Mouse (Mus musculus): ENCODE results near the gene Vamp2.

Gene Vamp2

DNA sequence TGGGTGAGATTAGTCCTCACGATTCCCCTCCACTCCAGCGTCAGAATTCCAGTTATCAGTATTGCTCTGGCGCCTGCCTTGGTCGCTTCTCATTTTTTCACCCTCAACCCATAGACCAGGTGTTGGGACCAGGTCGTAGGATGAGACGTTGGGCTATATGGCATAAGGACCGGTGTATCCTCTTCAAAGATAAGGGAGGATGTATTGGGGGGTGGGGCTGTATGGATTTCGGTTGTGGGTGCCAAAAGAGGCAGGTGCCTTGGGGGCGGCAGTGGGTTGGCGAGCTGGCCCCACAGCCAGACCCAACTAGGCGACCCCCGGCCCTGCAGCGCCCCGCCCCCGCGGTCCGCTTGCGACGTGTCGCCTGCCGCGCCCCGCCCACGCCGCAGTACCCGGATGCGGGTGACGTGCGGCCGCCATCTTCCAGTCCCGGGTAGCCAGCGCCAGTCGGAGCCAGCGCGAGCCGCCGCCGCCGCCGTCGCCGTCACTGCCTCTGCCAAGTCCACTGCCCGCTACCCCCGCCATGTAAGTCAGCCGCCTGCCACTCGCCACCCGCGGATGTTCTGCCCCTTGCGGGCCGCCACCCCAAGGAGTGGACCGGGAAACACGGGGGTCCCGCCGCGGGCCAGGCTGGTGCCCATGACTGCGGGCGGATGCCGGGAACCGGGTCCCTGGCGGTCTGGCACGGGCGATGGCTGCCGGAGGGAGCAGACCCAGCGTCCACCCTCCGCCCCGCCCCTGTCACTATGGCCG, at the start of gene Vamp2:
Gene Vamp2 (plus strand): TSS at position 388 of the 753 bp plus-strand sequence.
- peak; percentile 91 for DNase-seq (ENCODE audit: low read depth, low spot score)

GRCm38 (mm10) chr11:69045531-69046394, 42.5 kb upstream of the Vamp2 start, which contains the start of gene Aurkb:
Gene Aurkb (plus strand): TSS chr11:69045647.
- DNase-seq (ENCODE audit: low read depth, low spot score) = peak; percentile 93

DNA sequence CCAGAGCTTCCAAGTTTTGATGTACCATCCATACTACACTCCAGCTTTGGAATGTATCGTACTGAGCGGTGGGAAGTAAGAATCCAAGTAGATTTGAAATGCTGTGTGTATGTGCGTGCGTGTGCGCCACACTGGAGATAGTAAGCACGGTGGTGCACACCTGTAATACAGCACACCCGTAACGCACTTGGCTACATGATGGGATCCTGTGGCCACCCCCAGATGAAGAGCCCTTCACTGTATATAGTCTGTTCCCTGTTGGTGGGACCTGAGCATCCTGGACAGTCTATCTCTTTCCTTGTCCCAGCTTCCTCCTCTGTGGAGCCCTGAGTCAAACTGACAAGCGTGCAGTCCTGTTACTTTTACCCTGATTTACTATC, 41.9 kb upstream of the Vamp2 start:
- DNase-seq (ENCODE audit: low read depth, low spot score) = no peak

- DNase-seq (ENCODE audit: low read depth, low spot score) = no peak
Observed at GRCm38 (mm10) chr11:69047592-69047991, 40.7 kb upstream of the Vamp2 start.

- DNase-seq (ENCODE audit: low read depth, low spot score) = no peak
Observed at GRCm38 (mm10) chr11:69048151-69048550, 40.1 kb upstream of the Vamp2 start.

DNA sequence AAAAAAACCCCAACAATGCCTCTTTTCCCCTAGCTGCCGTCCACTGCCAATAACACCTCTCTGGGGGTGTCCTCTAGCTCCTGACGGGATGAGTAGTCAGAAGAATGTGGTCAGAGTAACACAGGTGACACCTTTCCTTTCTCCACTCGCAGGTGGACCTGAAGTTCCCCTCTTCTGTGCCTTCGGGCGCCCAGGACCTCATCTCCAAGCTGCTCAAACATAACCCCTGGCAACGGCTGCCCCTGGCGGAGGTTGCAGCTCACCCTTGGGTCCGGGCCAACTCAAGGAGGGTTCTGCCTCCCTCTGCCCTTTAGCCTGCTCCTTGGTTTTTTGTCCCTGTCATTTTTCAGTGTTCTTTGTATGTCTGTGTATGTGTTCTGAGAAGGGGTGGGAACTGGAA, 37.5 kb upstream of the Vamp2 start:
- no peak for DNase-seq (ENCODE audit: low read depth, low spot score)

- no peak for DNase-seq (ENCODE audit: low read depth, low spot score)
Observed at GRCm38 (mm10) chr11:69051771-69052170, 36.5 kb upstream of the Vamp2 start.

DNA sequence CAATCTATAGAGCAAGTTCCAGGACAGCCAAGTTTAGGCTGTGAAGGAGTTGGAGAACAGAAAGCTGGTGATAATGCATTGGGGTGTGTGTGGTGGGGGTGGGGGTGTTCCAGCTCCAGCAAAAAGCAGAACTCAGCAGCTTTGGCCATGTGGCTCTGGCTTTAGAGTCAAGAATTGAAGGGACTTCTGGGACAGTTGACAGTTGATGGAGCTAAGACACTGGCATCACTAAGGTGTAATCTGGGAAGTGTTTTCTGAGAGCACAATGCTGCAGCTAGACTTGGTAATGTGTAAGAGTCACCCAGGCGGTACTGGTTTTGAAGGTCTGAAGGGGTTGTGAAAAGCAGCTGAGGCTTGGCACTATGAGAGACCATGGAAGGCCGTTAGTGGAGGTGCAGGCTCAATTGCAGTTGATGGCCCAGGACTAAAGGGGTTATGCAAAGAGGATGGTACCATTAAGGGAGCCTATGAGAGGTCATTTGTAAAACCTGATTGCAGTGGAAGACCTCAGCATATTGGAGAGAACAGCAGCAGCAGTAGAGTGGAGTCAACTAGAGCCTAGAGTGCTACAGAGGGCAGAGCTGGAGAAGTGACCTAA, 35.4 kb upstream of the Vamp2 start:
- DNase-seq (ENCODE audit: low read depth, low spot score) = no peak

DNA sequence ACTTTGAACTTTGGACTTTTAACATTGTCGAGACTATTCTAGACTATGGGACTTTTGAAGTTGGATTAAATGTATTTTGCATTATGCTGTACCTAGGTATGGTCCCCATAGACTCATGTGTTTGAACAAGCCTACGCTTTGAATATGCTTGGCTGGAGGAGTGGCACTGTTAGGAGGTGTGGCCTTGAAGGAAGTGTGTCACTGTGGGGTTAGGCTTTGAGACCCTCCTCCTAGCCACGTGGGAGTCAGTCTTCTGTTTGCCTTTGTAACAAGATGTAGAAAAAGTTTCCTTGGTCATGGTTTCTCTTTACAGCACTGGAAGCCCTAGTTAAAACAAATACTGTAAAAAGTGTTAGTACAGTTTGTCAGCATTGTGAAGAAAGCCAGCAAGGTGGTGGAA, 34.4 kb upstream of the Vamp2 start:
- DNase-seq (ENCODE audit: low read depth, low spot score) = no peak

DNA sequence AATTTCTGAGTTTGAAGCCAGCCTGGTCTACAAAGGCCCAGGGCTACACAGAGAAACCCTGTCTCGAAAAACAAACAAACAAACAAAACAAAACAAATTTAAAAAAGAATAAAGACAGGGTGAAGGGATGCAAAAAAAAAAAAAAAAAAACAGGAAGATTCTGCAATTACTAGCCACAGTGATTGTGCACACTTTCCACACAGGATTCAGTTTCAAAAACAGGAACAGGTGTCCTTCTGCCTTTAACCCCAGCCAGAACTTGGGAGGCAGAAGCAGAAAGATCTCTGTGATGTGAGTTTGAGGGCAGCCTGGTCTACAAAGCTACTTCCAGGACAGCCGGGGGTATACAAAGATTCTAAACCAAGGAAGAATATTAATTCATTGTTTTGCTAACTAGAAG, 30.0 kb upstream of the Vamp2 start:
- no peak for DNase-seq (ENCODE audit: low read depth, low spot score)

- DNase-seq (ENCODE audit: low read depth, low spot score) = no peak
Observed at GRCm38 (mm10) chr11:69058729-69059356, 29.4 kb upstream of the Vamp2 start.

DNA sequence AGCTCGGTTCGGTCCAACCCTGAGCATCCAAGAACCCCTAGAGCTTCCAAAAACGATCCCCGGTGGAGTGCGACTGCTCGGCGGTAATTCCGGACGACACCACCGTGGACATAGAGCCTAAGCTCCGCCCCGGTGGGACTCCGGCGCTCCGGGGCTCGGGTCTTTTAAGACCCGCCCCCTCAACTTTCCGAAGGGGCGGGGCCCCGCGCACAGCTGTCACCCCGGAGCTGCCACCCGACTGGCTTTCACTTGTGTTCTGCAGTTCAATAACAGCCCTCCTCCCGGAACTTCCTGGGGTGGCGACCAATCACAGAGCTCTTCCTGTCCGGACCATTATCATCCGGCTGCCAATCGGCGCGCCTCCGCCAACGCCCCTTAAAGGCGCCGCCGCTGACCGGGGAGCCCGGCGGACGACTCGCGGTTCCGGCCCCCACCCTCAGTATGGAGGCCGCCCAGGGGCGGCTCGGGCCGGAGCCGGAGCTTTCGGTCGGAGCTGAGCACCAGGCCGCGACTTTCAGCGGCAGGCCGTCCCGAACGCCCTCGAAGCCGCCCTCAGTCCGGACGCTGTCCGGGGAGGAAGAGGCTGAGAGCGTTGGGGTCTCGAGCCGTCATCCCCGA, 28.8 kb upstream of the Vamp2 start, which contains the start of gene Borcs6:
Gene Borcs6 (plus strand): TSS at position 361 of the 618 bp plus-strand sequence.
- DNase-seq (ENCODE audit: low read depth, low spot score) = peak; percentile 98

DNA sequence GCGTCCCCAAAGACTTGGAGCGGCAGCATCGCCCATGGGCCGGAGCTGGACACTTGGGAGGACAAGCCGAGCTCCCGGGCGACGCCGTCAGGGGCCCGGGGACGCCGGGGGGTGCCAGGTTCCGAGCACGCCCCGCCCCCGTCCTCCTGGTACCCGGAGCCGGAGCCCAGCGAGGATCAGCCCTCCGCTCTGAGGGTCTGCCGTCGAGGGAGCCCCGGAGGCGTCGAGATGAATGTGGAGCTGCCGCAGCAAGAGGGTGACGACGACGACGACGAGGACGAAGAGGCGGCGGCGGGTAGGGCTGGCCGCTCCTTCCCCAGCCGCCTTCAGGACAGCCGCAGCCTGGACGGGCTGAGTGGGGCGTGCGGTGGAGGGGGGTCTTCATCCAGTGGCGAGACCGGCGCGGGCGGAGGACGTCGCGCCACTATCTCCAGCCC, 28.3 kb upstream of the Vamp2 start:
- no peak for DNase-seq (ENCODE audit: low read depth, low spot score)

DNA sequence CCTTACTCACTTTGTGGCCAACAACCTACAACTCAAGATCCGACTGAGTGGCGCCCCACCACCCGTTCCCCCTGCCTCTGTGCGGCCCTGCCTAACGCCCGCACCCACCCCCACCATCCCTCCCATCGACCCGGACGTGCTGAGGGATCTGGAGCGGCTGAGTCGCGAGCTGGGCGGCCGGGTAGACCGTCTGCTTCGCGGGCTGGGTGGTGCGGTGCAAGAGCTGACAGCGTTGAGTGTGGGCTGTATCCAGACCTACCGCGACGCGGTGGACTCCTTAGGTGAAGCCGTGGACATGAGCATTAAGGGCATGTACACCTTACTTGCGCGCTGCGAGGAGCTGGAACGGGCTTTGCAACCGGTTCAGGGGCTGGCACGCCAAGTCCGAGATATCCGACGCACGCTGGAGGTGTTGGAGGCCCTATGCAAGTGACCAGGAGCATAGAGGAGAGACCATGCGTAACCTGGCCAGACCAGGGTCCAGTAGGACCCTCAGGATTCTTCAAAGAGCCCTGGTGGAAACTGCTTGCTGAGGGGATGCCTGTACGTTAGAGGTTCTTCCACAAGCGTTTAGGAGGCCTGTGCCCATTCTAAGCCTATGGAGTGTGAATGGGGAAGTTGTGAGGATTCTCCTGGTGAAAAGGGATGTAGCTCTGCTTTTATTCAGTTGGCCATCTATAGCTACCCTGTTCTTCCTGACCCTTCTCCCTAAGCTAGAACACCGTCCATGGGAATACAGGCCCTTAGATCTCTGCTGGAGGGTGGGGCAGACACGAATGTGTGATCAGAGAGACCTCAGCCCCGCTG, 27.6 kb upstream of the Vamp2 start:
- DNase-seq (ENCODE audit: low read depth, low spot score) = no peak

- no peak for DNase-seq (ENCODE audit: low read depth, low spot score)
Observed at GRCm38 (mm10) chr11:69061255-69061912, 26.9 kb upstream of the Vamp2 start.

DNA sequence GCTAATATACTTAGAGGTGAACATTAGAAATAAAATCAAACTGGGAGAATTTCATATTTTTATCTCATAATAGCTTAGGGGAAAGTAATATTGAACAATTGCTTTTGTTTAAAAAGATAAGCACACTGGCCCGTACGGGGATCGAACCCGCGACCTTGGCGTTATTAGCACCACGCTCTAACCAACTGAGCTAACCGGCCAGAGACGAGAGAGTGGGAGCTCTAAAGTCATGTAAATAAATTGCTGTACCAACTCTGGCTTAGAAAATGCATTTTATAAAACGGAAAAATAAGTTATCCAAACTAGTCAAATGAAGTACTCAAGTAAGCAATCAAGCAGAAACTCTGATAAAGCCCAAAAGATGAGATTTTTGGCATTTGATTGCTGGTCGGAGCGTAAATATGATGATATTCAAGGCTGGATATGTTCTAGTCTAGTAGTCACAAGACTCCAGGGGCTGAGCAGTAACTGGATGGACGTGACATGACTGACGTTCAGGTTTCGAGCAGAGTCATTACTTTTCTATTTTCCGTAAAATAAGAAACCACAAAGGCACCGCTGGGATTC, 26.0 kb upstream of the Vamp2 start:
- peak; percentile 78 for DNase-seq (ENCODE audit: low read depth, low spot score)

- DNase-seq (ENCODE audit: low read depth, low spot score) = peak; percentile 94
Observed at GRCm38 (mm10) chr11:69062761-69063224, 25.5 kb upstream of the Vamp2 start.

GRCm38 (mm10) chr11:69063413-69064201, 24.7 kb upstream of the Vamp2 start:
- DNase-seq (ENCODE audit: low read depth, low spot score) = peak; percentile 82

Measured in mesoderm, embryonic 11.5 days (tissue).